Mouse (Mus musculus) C2C12 (cell line): Measurements from ENCODE around the gene Ccnq. TPM values are rescaled to one million over a fixed set of nuclear protein-coding genes. Genes with fewer than 3 reads are reported as not detected.

Source experiments
- H3K27me3 ChIP-seq: one replicate; pipeline ENCODE4 v1.6.1; 2011; ENCODE audit not compliant: control insufficient read depth, insufficient read depth, insufficient read length
- H3K36me3 ChIP-seq: one replicate; pipeline ENCODE4 v1.6.1; 2011; ENCODE audit not compliant: control insufficient read depth, insufficient read depth
- H3K4me3 ChIP-seq: one replicate; pipeline ENCODE4 v1.5.1; 2011; ENCODE audit warnings: mild to moderate bottlenecking, control low read depth; ENCODE audit not compliant: poor library complexity, insufficient read depth, severe bottlenecking
- H3K79me2 ChIP-seq: one replicate; pipeline ENCODE4 v1.6.1; 2011; ENCODE audit not compliant: control insufficient read depth, insufficient read depth
- H3K79me3 ChIP-seq: one replicate; pipeline ENCODE4 v1.6.1; 2011; ENCODE audit warnings: low read depth, control low read depth
- H3ac ChIP-seq: one replicate; pipeline ENCODE3; 2011; ENCODE audit warnings: low read depth; ENCODE audit not compliant: control insufficient read depth, insufficient read length
- CEBPB ChIP-seq: IDR thresholded peaks from one replicate; pipeline ENCODE4 v1.6.1; 2011; ENCODE audit warnings: low read depth, mild to moderate bottlenecking, control low read depth, moderate library complexity
- CTCF ChIP-seq: IDR thresholded peaks from one replicate; pipeline ENCODE4 v1.5.1; 2011; ENCODE audit not compliant: control insufficient read depth, insufficient read depth, insufficient read length
- FOSL1 ChIP-seq: IDR thresholded peaks from one replicate; pipeline ENCODE4 v1.8.0; 2011; ENCODE audit warnings: mild to moderate bottlenecking, low read length; ENCODE audit not compliant: poor library complexity, insufficient read depth, severe bottlenecking
- MAX ChIP-seq: IDR thresholded peaks from one replicate; pipeline ENCODE4 v1.6.1; 2011; ENCODE audit warnings: mild to moderate bottlenecking, control low read depth
- MYOD1 ChIP-seq: IDR thresholded peaks from one replicate; pipeline ENCODE4 v1.6.1; 2011; ENCODE audit warnings: low read depth; ENCODE audit not compliant: control insufficient read depth, insufficient read length
- MYOG ChIP-seq: IDR thresholded peaks from one replicate; pipeline ENCODE4 v1.6.1; 2011; ENCODE audit not compliant: control insufficient read depth, insufficient read length; ENCODE audit errors: extremely low read depth
- USF1 ChIP-seq: IDR thresholded peaks from one replicate; pipeline ENCODE4 v1.6.1; 2011; ENCODE audit warnings: low read depth, mild to moderate bottlenecking, control low read depth, moderate library complexity
- polyA plus RNA-seq: library from polyadenylated mRNA; unstranded; fragments of >200 nt; fragmentation: generic; extraction: Trizol; gene quantifications from one replicate; pipeline ENCODE4 v1.2.1, GENCODE M21; 2012; ENCODE audit warnings: missing spikeins

The Ccnq gene
- polyA plus RNA-seq, 1 experiment: 29.8 TPM

DNA sequence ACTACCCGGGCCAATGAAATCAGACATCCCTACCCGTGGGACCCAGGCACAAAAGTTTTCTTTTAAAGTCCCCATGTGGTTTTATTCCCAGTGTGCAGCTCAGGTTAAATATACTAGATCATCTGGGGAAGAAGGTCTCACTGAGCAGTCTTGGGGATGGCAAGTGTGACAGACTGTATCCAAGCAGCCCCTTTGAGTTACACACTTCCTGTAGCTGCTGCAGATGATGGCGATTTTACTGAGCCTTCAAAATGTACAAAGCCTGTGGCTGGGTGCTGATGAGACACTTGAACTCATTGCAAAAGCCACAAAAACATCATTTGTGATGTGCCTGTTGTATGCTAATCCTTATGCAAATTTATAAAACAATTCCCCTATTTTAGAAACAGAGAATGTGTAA, 29.0 kb upstream of the Ccnq start:
- TF ChIP-seq MYOD1: no peak
- TF ChIP-seq MAX: no peak
- no peak for TF ChIP-seq CTCF
- TF ChIP-seq MYOG: no peak
- no peak for TF ChIP-seq CEBPB
- no peak for TF ChIP-seq USF1
- TF ChIP-seq FOSL1: no peak
- Histone ChIP-seq H3K79me2 (no peaks in the 10 kb centered on the region), H3K79me3 (no peaks in the 10 kb centered on the region), H3K36me3 (no peaks in the 10 kb centered on the region), H3K27me3 (peaks cover 31% of the 10 kb centered on the region), H3K4me3 (no peak overlapping the region), H3ac (no peak overlapping the region)

DNA sequence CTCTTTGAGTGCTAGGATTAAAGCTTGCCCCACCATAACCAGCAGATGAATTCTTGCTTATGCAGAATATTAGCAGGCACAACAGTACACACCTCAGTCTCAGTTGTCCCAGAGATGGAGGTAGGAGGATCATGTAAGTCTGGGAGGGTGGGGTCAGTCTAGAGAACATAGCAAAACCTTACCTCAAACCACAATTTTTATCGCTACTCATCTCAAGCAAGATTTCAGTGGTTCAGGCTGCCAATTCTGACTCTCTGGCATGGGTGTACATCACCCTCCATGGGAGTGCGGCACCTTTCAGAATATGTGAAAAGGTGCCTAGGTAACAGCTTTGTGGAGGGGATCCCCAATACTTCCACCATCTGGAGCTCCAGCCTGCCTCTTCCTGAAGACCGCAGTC, 28.5 kb upstream of the Ccnq start:
- Histone ChIP-seq H3K36me3 (no peaks in the 10 kb centered on the region), H3K4me3 (no peak overlapping the region), H3K79me2 (no peaks in the 10 kb centered on the region), H3K27me3 (peaks cover 29% of the 10 kb centered on the region), H3K79me3 (no peaks in the 10 kb centered on the region), H3ac (no peak overlapping the region)
- no peak for TF ChIP-seq MAX
- no peak for TF ChIP-seq CTCF
- TF ChIP-seq CEBPB: no peak
- TF ChIP-seq MYOD1: no peak
- no peak for TF ChIP-seq MYOG
- no peak for TF ChIP-seq FOSL1
- no peak for TF ChIP-seq USF1

DNA sequence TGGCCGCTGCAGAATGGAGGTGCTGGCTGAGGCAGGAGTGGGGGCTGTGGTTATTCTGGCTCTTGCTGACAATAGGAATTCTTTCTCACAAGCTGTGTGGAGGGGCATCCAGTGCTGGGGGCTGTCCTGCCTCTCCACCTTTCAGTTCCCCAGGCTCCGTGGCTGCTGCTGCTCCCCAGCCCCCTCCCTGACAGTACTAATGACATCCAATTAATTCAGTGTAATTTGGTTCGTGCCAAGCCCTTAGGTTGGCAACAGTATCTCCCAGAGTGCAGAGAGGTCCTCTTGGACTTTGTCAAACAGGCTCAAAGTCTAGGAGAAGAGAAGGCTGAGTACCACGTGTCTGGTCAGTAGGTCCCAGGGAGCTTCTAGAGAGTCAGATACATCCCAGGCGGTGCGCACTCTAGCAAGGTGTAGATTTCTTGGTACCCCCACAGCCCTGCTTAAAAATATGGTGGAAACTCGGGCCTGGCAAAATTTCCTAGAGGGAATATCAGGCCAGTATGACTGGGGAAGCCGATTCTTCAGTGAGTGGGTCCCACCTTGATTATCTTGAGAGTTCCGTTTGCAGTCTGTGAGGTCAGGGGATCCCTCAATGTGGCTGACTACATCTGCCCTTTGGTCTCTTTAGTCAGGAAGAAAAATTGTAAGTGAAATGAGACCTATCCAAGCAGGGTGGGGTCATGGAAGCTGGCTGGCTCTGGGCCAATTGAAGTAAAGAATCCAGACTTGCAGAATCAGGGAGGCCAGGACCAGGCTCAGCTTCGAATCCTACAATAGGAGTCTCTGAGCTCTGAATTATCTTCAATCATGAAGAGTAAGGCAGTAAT, 26.5 kb upstream of the Ccnq start:
- H3K79me2 ChIP-seq: no peaks in the 10 kb centered on the region
- H3ac ChIP-seq: no peak overlapping the region
- H3K36me3 ChIP-seq: no peaks in the 10 kb centered on the region
- H3K4me3 ChIP-seq: no peak overlapping the region
- H3K79me3 ChIP-seq: no peaks in the 10 kb centered on the region
- TF ChIP-seq CTCF (no peak), FOSL1 (no peak), MYOG (no peak), MYOD1 (no peak), MAX (no peak), CEBPB (no peak), USF1 (no peak)
- peaks cover 24% of the 10 kb centered on the region for H3K27me3 ChIP-seq

- Histone ChIP-seq H3ac (no peak overlapping the region), H3K79me2 (no peaks in the 10 kb centered on the region), H3K4me3 (no peak overlapping the region), H3K27me3 (peaks cover 40% of the 10 kb centered on the region), H3K79me3 (no peaks in the 10 kb centered on the region), H3K36me3 (no peaks in the 10 kb centered on the region)
- no peak for TF ChIP-seq MYOD1
- TF ChIP-seq MYOG: no peak
- TF ChIP-seq FOSL1: no peak
- TF ChIP-seq MAX: no peak
- TF ChIP-seq CEBPB: no peak
- no peak for TF ChIP-seq CTCF
These were observed 20.3 kb upstream of the Ccnq start for GRCm38 (mm10) chr11:78771751-78772283.

DNA sequence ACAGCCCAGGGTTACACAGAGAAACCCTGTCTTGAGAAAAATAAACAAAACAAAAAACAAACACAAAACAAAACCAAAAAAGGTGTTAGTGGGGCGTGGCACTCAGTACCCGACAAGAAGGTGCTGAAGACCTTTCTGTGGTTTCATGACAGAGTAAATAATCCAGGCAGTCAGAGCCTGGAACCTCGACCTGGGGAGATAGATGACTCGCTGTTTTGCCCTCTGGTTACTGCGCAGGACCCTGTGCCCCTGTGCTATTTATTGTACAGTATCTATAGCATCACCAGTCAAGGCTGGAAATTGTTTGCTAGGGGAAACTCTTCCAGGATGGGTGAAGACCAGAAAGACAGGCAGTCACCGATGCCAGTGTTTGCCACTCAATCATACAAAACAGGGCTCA, 18.9 kb upstream of the Ccnq start:
- no peak overlapping the region for H3K4me3 ChIP-seq
- H3K27me3 ChIP-seq: peaks cover 36% of the 10 kb centered on the region
- TF ChIP-seq CEBPB (no peak), USF1 (no peak), MAX (no peak), MYOG (no peak), CTCF (no peak), MYOD1 (no peak), FOSL1 (no peak)
- H3K79me2 ChIP-seq: no peaks in the 10 kb centered on the region
- no peaks in the 10 kb centered on the region for H3K36me3 ChIP-seq
- no peak overlapping the region for H3ac ChIP-seq
- no peaks in the 10 kb centered on the region for H3K79me3 ChIP-seq

DNA sequence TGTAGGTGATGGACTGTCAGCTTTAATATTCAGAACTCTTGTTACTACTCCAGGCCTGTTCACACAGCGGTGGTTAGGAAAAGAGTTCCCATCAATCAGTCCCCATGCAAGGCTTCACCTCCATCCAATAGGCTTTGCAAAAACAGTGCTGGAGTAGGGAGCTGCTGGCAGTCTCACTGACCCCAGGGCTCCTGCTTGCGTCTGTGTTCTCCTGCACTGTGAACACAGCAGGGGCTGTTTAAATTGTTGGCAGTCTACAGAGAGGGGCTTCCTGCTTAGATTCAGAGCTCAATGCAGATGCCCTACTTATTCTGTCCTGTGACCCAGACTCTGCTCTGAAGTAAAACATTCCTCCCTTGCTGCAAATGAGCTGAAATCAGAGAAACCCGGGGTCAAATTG, 17.2 kb upstream of the Ccnq start:
- TF ChIP-seq MYOG (no peak), MYOD1 (no peak), MAX (no peak), CEBPB (no peak), FOSL1 (no peak), CTCF (no peak)
- no peak overlapping the region for H3ac ChIP-seq
- H3K79me2 ChIP-seq: no peaks in the 10 kb centered on the region
- H3K4me3 ChIP-seq: no peak overlapping the region
- H3K79me3 ChIP-seq: no peaks in the 10 kb centered on the region
- H3K36me3 ChIP-seq: no peaks in the 10 kb centered on the region
- peaks cover 30% of the 10 kb centered on the region for H3K27me3 ChIP-seq
